Mouse (Mus musculus) spleen, adult 18-20 months (tissue): ENCODE data around the gene AL732309.1.

Source experiments
- DNase-seq, 2 experiments: peaks; one replicate each; pipeline ENCODE4 v3.0.0; 2022; ENCODE audit warnings: mixed read lengths in 2 of 2

Gene AL732309.1

DNA sequence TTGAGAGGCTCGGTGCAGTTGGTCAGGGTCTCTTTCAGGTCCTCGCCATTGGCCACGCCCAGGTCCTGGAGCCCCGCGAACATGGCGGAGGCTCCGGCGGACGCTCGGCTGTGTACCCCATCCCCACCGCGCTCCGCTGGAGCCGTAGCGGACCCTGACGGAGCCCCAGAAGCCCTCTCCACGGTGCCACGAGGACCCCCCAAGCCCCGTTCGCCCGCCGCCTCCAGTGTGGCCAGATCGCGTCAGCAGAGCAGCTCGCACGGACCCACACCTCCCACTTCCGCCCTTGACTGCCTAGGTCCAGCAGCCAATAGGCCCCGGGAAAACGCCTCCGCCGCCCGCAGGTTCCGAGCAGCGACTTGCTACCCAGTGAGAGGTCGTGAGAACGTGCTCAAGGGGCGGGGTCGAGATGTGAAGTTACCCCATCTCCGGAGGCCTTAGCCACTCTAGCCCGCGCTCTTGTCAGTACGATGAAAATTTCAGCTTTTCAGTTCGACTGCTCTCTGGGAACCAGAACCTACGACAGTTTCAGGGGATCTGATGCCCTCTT, 35.5 kb downstream of the AL732309.1 start, which contains the start of gene Nelfb:
TSS of gene Nelfb (minus strand) at position 369 of the 550 bp plus-strand sequence.
- peak; percentile 86 to 91 for DNase-seq

DNA sequence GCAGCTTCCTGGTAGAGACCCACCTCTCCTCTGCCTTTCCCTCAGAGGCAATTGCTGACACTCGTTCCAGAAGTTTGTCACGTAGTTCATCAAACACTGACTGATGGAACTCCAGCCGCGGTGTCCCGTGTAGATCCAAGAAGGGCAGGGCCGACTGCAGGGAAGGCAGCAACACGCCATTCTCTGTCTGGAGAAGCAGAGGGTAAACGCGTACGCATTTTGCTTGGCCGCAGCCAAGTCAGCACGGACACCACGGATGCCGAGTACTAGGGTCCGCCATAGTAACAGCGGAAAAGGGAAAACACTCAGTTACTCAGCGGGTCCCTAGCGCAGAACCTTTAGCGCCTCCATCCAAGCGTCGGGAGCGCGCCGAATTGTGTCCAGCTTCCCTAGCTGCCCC, 36.0 kb downstream of the AL732309.1 start:
- DNase-seq = no peak

DNA sequence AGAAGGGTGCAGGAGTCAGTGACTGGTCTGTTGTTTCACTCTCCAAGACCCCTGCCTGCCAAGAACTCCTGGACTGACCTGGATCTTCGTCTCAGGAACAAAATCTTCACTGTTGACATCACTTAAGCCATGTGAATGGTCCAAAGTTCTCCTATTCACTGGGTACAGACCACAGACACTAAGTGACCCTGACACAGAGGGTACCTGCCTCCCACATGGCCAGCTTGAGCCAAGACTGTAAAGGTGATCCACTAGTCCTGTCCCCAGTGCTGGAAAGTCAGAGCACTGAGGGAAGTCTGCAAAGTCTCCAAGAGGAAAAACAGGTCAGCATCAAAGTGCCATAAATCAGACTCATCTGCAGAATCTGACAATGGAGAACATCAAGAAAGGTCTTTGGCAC, 39.1 kb downstream of the AL732309.1 start:
- no peak for DNase-seq

DNA sequence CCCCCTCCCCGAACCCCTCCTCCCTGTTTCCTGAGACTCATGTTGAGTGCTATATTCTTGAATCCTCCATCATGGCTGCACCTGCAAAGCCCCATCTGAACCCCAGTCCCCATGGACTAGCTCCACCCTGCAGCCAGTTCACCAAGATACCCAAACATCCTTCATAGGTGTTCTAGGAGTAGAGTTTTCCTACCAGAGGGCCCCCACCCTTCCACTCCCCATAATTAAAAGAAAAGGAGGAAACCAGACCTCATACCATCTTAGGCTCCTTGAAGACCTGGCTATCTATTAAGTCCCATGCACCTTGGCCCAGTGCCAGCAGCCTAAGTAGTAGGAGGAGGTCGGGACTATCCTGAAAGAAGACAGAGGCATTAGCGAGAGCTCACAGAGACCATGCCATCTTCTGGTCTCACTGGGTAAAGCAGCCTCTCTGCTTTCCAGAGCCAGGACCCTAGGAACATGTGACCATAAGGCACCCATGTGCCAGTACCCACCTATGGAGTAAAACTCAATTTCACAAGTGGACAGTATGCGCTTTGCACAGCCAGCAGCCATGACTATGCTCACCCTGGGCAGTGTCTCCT, 42.9 kb downstream of the AL732309.1 start:
- no peak for DNase-seq

DNA sequence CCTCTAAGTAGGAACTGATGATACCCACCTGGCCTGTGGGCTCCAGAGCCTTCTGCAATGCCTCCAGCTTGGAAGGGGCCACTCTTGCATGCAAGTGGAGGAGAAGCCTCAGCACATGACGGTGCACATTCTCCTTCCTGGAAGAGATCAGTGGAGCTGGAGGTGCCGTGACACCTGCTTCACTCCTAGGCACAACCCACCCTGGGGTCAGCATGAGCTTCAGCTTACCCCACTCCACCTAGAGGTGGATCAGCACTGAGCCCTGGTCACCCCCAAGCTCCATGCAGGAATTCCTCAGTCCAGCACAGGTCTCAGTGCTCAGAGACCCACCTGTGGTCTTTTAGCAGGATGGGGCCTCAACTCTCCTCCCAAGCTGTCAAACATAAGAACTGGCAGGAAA, 46.0 kb downstream of the AL732309.1 start:
- no peak for DNase-seq

DNA sequence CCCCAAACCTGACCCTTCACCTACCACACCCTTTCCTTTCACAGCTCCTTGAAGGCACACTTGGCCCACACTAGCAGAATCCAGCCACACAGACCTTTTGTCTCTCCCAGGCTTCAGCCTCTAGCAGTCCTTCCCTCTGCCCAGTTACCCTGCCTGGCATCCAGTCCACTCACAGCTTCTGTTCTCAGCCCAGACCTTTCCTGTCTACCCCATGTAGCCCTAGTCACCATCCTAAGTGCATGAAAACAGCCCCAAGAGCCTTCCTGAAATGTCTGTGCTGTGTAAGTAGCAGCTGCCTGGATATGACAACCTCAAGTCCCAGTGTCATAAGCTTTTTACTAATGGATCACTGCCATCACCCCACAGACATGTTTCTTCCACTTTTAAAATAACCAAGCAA, 48.7 kb downstream of the AL732309.1 start:
- DNase-seq = no peak

DNA sequence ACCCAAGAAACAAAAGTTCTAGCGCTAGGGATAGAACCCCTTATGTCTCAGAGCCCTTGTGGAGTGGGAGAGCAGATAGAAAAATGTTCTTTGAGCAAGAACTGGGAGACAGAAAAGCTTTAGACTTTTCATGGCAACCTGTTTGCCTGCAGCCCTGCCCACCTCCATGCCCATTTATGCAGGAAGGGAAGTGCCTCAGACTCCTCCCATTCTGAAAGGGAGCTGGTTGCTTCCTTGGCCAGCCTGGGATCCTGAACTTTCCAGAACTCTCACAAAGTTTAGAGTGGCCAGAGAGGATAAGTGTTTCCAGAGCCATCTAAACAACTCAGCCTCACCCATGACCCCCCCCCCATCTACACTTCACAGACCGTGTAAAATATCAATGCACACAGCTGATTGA, 49.5 kb downstream of the AL732309.1 start:
- DNase-seq = peak in 1 of 2 experiments; percentile 21

DNA sequence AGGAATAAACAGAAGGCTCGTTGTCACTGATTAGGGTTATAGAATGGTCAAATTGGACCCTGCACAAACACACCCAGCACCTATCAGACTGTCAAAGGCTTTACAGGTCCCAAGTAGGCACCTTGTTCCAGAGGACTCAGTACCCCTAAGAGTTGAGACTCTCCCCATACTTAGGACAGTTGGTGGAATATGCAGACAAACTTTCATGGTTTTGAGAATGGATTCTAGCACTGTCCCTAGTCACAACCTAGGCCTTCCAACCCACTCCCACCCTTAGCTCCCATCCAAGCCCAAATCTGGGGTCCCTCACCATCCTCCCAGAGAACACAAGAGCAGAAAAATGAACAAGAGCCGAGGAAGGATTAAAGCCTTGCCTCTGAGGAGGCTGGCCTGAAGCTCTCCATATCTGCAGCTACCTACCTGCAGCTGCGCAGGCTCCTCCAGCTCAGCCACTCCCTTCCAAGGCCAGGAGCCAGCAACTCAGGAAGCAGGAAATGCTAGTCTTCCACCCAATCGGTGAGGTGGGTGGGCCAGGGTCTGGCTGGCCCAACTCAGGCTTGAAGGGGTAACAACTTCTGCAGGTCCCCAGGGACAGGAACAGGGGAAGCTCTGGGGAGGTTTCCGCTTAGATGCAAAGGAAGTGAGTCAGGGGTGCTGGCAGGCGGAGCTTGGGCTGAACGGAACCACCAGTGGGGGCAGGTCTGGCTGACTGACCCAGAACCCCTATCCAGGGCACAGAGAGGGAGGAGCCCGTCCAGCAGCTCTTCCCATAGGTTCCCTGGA, 50.3 kb downstream of the AL732309.1 start, which contains the start of gene Tor4a:
TSS of gene Tor4a (minus strand) at position 715 of the 783 bp plus-strand sequence.
- peak; percentile 78 to 89 for DNase-seq

DNA sequence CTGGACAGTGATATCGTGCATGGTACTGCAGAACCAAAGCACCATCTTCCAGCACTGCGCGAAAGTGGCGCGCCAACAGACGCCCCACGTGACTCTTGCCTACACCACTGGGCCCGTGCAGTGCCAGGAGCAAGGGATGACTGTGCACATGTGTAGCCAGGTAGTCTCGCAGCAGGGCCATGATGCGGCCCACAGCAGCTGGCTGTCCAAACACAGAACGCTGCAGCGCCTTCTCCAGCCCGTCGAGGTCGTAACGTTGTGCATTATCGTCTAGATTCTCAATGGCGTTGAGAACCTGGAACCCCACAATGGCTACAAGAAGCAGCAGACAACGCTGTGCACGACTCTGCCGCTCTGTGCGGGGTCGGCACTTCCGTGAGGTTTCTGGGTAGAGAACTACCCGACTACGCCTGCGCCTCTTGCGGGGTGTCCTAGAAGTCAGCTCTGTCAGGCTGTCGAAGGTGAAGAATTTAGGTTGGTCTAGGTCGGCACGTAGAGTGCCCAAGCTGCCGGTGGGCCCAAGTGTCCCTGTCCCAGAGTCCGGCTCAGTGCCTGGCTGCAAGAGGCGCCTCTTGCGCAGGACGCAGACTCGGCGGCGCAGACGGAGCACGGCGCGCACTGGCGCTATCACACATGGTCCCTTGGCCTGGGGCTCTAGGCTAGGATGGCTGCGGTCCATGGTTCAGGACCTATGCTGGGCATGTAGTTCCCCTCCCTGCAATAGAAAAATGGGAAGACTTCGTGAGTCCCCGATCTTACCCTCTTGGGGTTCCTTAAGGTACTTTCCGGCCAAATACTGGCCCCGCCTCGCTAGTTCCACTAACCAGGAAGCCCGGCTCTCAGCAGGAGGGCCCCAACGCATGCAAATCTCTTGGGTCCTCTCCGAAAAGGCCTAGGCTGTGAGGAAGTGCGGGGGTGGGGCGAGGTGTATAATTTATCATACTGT, 51.2 kb downstream of the AL732309.1 start:
- DNase-seq = peak; percentile 86 to 89
